Mouse (Mus musculus): ENCODE results near the gene Pla2g16. TPM values are rescaled to one million over a fixed set of nuclear protein-coding genes. Genes with fewer than 3 reads are reported as not detected.
A peak's percentile ranks its signal among the peaks of the same experiment; 100 is the strongest.

Gene Pla2g16
- polyA plus RNA-seq, 1 experiment, result 45.4 TPM

GRCm38 (mm10) chr19:7583101-7583500, 25.8 kb downstream of the Pla2g16 start:
- Histone ChIP-seq H3K27ac (ENCODE audit: insufficient read depth, low read length) (peak overlapping the region; percentile 20), H3K4me3 (ENCODE audit: insufficient read depth, low read length) (no peak overlapping the region), H3K4me1 (ENCODE audit: control insufficient read depth, insufficient read depth, low read length) (no peaks in the 10 kb centered on the region)
- TF ChIP-seq POLR2A (IDR thresholded peaks at IDR 0.05; ENCODE audit: extremely low read depth, insufficient read depth, low read length), result no peak
- TF ChIP-seq CTCF (IDR thresholded peaks at IDR 0.05; ENCODE audit: extremely low read depth, insufficient read depth, low read length), result no peak

GRCm38 (mm10) chr19:7583599-7583998, 26.3 kb downstream of the Pla2g16 start:
- H3K27ac ChIP-seq (ENCODE audit: insufficient read depth, low read length), result no peak overlapping the region
- no peaks in the 10 kb centered on the region for H3K4me1 ChIP-seq (ENCODE audit: control insufficient read depth, insufficient read depth, low read length)
- TF ChIP-seq POLR2A (IDR thresholded peaks at IDR 0.05; ENCODE audit: extremely low read depth, insufficient read depth, low read length) (no peak), CTCF (IDR thresholded peaks at IDR 0.05; ENCODE audit: extremely low read depth, insufficient read depth, low read length) (no peak)
- no peak overlapping the region for H3K4me3 ChIP-seq (ENCODE audit: insufficient read depth, low read length)

DNA sequence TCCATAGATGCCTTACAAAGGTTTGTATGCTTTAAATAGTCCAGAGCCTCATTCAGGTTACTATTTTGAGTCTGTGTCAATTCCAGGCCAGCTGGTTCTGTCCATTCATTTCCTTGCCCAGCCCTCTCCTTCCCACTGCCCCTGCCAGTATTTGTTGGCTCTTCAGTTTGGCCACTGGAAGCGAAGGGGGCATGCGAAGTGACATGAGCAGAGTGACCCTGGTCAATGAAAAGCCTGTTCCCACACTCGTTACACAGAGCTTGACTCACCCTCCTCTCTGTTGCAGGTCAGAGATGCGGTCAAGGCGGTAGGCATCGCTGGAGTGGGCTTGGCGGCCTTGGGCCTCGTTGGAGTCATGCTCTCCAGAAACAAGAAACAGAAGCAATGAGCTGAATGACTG, 28.0 kb downstream of the Pla2g16 start:
- Histone ChIP-seq H3K27ac (ENCODE audit: insufficient read depth, low read length) (no peak overlapping the region), H3K4me1 (ENCODE audit: control insufficient read depth, insufficient read depth, low read length) (no peaks in the 10 kb centered on the region), H3K4me3 (ENCODE audit: insufficient read depth, low read length) (no peak overlapping the region)
- TF ChIP-seq POLR2A (IDR thresholded peaks at IDR 0.05; ENCODE audit: extremely low read depth, insufficient read depth, low read length), result no peak
- no peak for TF ChIP-seq CTCF (IDR thresholded peaks at IDR 0.05; ENCODE audit: extremely low read depth, insufficient read depth, low read length)

- H3K4me1 ChIP-seq (ENCODE audit: control insufficient read depth, insufficient read depth, low read length), result no peaks in the 10 kb centered on the region
- no peak overlapping the region for H3K4me3 ChIP-seq (ENCODE audit: insufficient read depth, low read length)
- TF ChIP-seq CTCF (IDR thresholded peaks at IDR 0.05; ENCODE audit: extremely low read depth, insufficient read depth, low read length) (no peak), POLR2A (IDR thresholded peaks at IDR 0.05; ENCODE audit: extremely low read depth, insufficient read depth, low read length) (no peak)
- no peak overlapping the region for H3K27ac ChIP-seq (ENCODE audit: insufficient read depth, low read length)
Observed at GRCm38 (mm10) chr19:7585764-7586163, 28.5 kb downstream of the Pla2g16 start.

DNA sequence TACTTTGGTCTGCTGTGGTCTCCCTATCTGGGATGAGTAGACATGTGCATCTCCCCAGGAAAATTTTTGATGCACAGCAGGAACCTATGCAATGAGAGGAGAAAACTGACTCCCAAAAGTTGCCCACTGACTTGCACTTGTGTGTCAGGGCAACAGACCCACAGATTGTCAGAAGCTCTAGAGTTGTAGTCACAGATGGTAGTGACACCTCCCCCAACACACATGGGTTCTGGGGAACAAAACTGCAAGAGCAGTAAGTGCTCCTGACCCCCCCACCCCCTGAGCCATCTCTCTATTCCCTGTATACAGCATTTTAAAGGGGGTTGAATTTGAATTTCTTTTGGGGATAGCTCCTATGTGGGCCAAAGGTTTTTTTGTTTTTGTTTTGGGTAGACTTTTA, 33.5 kb downstream of the Pla2g16 start:
- H3K4me3 ChIP-seq (ENCODE audit: insufficient read depth, low read length), result no peak overlapping the region
- H3K4me1 ChIP-seq (ENCODE audit: control insufficient read depth, insufficient read depth, low read length), result no peaks in the 10 kb centered on the region
- H3K27ac ChIP-seq (ENCODE audit: insufficient read depth, low read length), result no peak overlapping the region
- TF ChIP-seq CTCF (IDR thresholded peaks at IDR 0.05; ENCODE audit: extremely low read depth, insufficient read depth, low read length) (no peak), POLR2A (IDR thresholded peaks at IDR 0.05; ENCODE audit: extremely low read depth, insufficient read depth, low read length) (no peak)

- Histone ChIP-seq H3K27ac (ENCODE audit: insufficient read depth, low read length) (no peak overlapping the region), H3K4me1 (ENCODE audit: control insufficient read depth, insufficient read depth, low read length) (no peaks in the 10 kb centered on the region), H3K4me3 (ENCODE audit: insufficient read depth, low read length) (no peak overlapping the region)
- TF ChIP-seq CTCF (IDR thresholded peaks at IDR 0.05; ENCODE audit: extremely low read depth, insufficient read depth, low read length), result no peak
- no peak for TF ChIP-seq POLR2A (IDR thresholded peaks at IDR 0.05; ENCODE audit: extremely low read depth, insufficient read depth, low read length)
Observed at GRCm38 (mm10) chr19:7592018-7592417, 34.8 kb downstream of the Pla2g16 start.

DNA sequence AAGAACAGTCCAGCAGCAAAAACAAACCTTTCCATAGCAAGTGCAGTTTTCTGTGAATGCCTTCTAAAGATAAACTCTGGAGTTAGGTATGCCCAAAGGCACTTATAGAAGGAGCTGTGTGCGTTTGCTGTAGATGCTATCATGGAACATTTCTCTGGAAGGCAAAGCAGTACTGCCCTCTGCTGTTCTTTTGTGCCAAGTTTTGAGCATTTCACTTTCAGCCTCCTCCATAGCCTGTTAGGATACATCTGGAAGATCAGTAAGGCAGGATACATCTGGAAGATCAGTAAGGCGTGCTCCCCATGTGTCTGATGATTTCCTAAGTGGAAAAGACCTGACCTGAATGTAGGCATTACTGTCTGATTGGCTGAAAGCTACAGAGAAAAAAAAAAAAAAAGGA, 38.3 kb downstream of the Pla2g16 start:
- Histone ChIP-seq H3K27ac (ENCODE audit: insufficient read depth, low read length) (no peak overlapping the region), H3K4me1 (ENCODE audit: control insufficient read depth, insufficient read depth, low read length) (no peaks in the 10 kb centered on the region), H3K4me3 (ENCODE audit: insufficient read depth, low read length) (no peak overlapping the region)
- no peak for TF ChIP-seq POLR2A (IDR thresholded peaks at IDR 0.05; ENCODE audit: extremely low read depth, insufficient read depth, low read length)
- peak; percentile 83 for TF ChIP-seq CTCF (IDR thresholded peaks at IDR 0.05; ENCODE audit: extremely low read depth, insufficient read depth, low read length)

- no peak overlapping the region for H3K4me3 ChIP-seq (ENCODE audit: insufficient read depth, low read length)
- H3K4me1 ChIP-seq (ENCODE audit: control insufficient read depth, insufficient read depth, low read length), result no peaks in the 10 kb centered on the region
- no peak for TF ChIP-seq POLR2A (IDR thresholded peaks at IDR 0.05; ENCODE audit: extremely low read depth, insufficient read depth, low read length)
- TF ChIP-seq CTCF (IDR thresholded peaks at IDR 0.05; ENCODE audit: extremely low read depth, insufficient read depth, low read length), result no peak
- no peak overlapping the region for H3K27ac ChIP-seq (ENCODE audit: insufficient read depth, low read length)
Observed at GRCm38 (mm10) chr19:7598481-7598880, 41.2 kb downstream of the Pla2g16 start.

DNA sequence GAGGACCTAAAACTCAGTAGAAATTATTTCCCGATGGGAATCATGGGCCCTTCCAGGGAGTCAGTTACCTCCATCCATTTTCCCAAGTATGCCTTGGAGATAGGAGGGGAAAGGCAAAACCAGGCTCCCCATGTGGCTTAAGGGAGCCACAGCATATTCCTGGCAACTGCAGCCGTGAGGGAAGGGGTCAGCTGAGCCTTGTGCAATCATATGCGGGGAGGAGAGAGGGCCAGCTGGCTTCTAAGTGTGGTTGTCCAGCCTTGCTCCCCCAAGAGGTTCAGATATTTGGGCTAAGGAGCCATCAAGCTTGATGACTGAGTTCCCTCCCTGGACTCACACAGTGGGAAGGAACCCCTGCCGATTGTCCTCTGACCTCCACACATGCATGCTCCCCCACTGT, 44.3 kb downstream of the Pla2g16 start:
- Histone ChIP-seq H3K4me1 (ENCODE audit: control insufficient read depth, insufficient read depth, low read length) (no peaks in the 10 kb centered on the region), H3K27ac (ENCODE audit: insufficient read depth, low read length) (no peak overlapping the region), H3K4me3 (ENCODE audit: insufficient read depth, low read length) (no peak overlapping the region)
- TF ChIP-seq POLR2A (IDR thresholded peaks at IDR 0.05; ENCODE audit: extremely low read depth, insufficient read depth, low read length) (no peak), CTCF (IDR thresholded peaks at IDR 0.05; ENCODE audit: extremely low read depth, insufficient read depth, low read length) (no peak)

GRCm38 (mm10) chr19:7604107-7604506, 46.8 kb downstream of the Pla2g16 start:
- Histone ChIP-seq H3K27ac (ENCODE audit: insufficient read depth, low read length) (no peak overlapping the region), H3K4me1 (ENCODE audit: control insufficient read depth, insufficient read depth, low read length) (no peaks in the 10 kb centered on the region), H3K4me3 (ENCODE audit: insufficient read depth, low read length) (no peak overlapping the region)
- TF ChIP-seq CTCF (IDR thresholded peaks at IDR 0.05; ENCODE audit: extremely low read depth, insufficient read depth, low read length), result no peak
- no peak for TF ChIP-seq POLR2A (IDR thresholded peaks at IDR 0.05; ENCODE audit: extremely low read depth, insufficient read depth, low read length)

- no peaks in the 10 kb centered on the region for H3K4me1 ChIP-seq (ENCODE audit: control insufficient read depth, insufficient read depth, low read length)
- H3K4me3 ChIP-seq (ENCODE audit: insufficient read depth, low read length), result no peak overlapping the region
- TF ChIP-seq POLR2A (IDR thresholded peaks at IDR 0.05; ENCODE audit: extremely low read depth, insufficient read depth, low read length), result no peak
- no peak for TF ChIP-seq CTCF (IDR thresholded peaks at IDR 0.05; ENCODE audit: extremely low read depth, insufficient read depth, low read length)
- H3K27ac ChIP-seq (ENCODE audit: insufficient read depth, low read length), result no peak overlapping the region
Observed at GRCm38 (mm10) chr19:7605013-7605412, 47.8 kb downstream of the Pla2g16 start.
